Mouse (Mus musculus) midbrain, embryonic 14.5 days (tissue): ENCODE data around the gene Ascl5. TPM values are rescaled to one million over a fixed set of nuclear protein-coding genes. Genes with fewer than 3 reads are reported as not detected.

Source experiments
- ATAC-seq: fragments of 200-750 bp; cut with Nextera tagmentation; 2 replicates; pipeline ENCODE4 v1.8.0; 2017; ENCODE audit warnings: moderate number of reproducible peaks, moderate library complexity; ENCODE audit not compliant: low FRiP score, low TSS enrichment
- DNase-seq: peaks from one replicate; pipeline ENCODE4 v3.0.0-alpha.2; 2015
- H3K27ac ChIP-seq: fragments of 300-500 bp; sonication (generic); replicated peaks from 2 replicates; pipeline ENCODE4 v1.5.1; 2014; ENCODE audit warnings: mild to moderate bottlenecking, low read depth, low read length, moderate library complexity
- H3K27me3 ChIP-seq: fragments of 300-500 bp; sonication (generic); 2 replicates; pipeline ENCODE4 v1.6.1; 2014; ENCODE audit warnings: low read length, control low read depth, mixed read lengths; ENCODE audit not compliant: control insufficient read depth, insufficient read depth
- H3K36me3 ChIP-seq: fragments of 300-500 bp; sonication (generic); 2 replicates; pipeline ENCODE4 v1.6.1; 2014; ENCODE audit warnings: low read length, control low read depth; ENCODE audit not compliant: control insufficient read depth, insufficient read depth
- H3K4me1 ChIP-seq: fragments of 300-500 bp; sonication (generic); 2 replicates; pipeline ENCODE4 v1.6.1; 2014; ENCODE audit warnings: mild to moderate bottlenecking, antibody characterized with exemption, low read length, control low read depth; ENCODE audit not compliant: control insufficient read depth, insufficient read depth
- H3K4me2 ChIP-seq: fragments of 300-500 bp; sonication (generic); 2 replicates; pipeline ENCODE4 v1.6.1; 2014; ENCODE audit warnings: mild to moderate bottlenecking, low read length, moderate library complexity
- H3K4me3 ChIP-seq: fragments of 300-500 bp; sonication (generic); replicated peaks from 2 replicates; pipeline ENCODE4 v1.5.1; 2014; ENCODE audit warnings: low read depth, low read length
- H3K9ac ChIP-seq: fragments of 300-500 bp; sonication (generic); replicated peaks from 2 replicates; pipeline ENCODE4 v1.6.1; 2014; ENCODE audit warnings: mild to moderate bottlenecking, low read length, moderate library complexity
- H3K9me3 ChIP-seq: fragments of 300-500 bp; sonication (generic); 2 replicates; pipeline ENCODE4 v1.6.1; 2016; ENCODE audit warnings: low read length, control low read depth, mixed read lengths; ENCODE audit not compliant: control insufficient read depth
- WGBS: fragments of 180-500 bp; shearing (Covaris S2); extraction: QIAGEN DNeasy Blood & Tissue Kit; methylation state at CpG from one replicate; pipeline ENCODE4 v1.1.7; 2014; 5-methylcytosine and 5-hydroxymethylcytosine counted together
- polyA plus RNA-seq: library from polyadenylated mRNA; unstranded; fragments of >200 nt; fragmentation: Nextera tagmentation; extraction: Ambion mirVana; gene quantifications from 2 replicates; pipeline ENCODE4 v1.2.1, GENCODE M21; 2014

Gene Ascl5
- polyA plus RNA-seq, 1 experiment from 2014 or later, result not detected

- Histone ChIP-seq H3K4me3 (no peak overlapping the region), H3K27me3 (no peaks in the 10 kb centered on the region), H3K9me3 (no peaks in the 10 kb centered on the region), H3K4me1 (no peaks in the 10 kb centered on the region), H3K9ac (no peak overlapping the region), H3K4me2 (no peak overlapping the region), H3K36me3 (no peaks in the 10 kb centered on the region), H3K27ac (no peak overlapping the region)
- 71% methylated on average over 9 of the region's 9 CpGs for WGBS
- no peak for DNase-seq
- ATAC-seq, result no peak
Observed at GRCm38 (mm10) chr1:136089368-136090165, 39.0 kb downstream of the Ascl5 start.

- H3K36me3 ChIP-seq, result no peaks in the 10 kb centered on the region
- no peaks in the 10 kb centered on the region for H3K9me3 ChIP-seq
- H3K4me2 ChIP-seq, result no peak overlapping the region
- no peak for ATAC-seq
- no peaks in the 10 kb centered on the region for H3K4me1 ChIP-seq
- H3K27ac ChIP-seq, result no peak overlapping the region
- H3K4me3 ChIP-seq, result no peak overlapping the region
- no peaks in the 10 kb centered on the region for H3K27me3 ChIP-seq
- 84% methylated on average over 3 of the region's 3 CpGs for WGBS
- no peak for DNase-seq
- no peak overlapping the region for H3K9ac ChIP-seq
Observed at GRCm38 (mm10) chr1:136093726-136094125, 43.1 kb downstream of the Ascl5 start.

DNA sequence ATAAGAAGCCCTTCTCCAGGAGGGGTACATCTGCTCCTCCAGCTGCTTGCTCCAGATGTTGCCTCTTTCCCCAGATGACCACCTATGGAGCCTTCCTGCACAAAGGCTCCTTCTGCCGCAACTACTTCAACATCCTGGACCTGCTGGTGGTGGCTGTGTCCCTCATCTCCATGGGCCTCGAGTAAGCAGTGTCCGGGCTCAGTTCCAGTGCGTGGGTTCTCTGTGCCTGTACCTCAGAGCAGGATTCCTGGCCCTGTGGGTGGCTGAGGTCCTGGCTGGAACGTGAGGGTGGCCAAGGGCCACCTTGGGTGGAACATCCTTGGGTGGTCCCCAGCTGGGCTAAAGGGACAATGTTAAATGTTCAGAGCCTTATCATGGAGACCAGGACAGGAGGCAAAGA, 44.2 kb downstream of the Ascl5 start:
- Histone ChIP-seq H3K4me1 (no peaks in the 10 kb centered on the region), H3K9ac (no peak overlapping the region), H3K4me2 (no peak overlapping the region), H3K4me3 (no peak overlapping the region), H3K9me3 (no peaks in the 10 kb centered on the region), H3K27me3 (no peaks in the 10 kb centered on the region), H3K36me3 (no peaks in the 10 kb centered on the region), H3K27ac (no peak overlapping the region)
- no peak for ATAC-seq
- WGBS, result 89% methylated on average over 5 of the region's 5 CpGs
- DNase-seq, result no peak

Other genes starting within 250 kb of the Ascl5 start
- gene Lad1, start 232.2 kb upstream of the Ascl5 start, polyA plus RNA-seq, result 0.58 and 1.0 TPM in 2 replicates
- 0.34 TPM in 1 of 2 replicates, not detected in the other for gene Tnnt2, start 214.4 kb upstream of the Ascl5 start, polyA plus RNA-seq
- gene Pkp1, start 131.6 kb upstream of the Ascl5 start, polyA plus RNA-seq, result 0.04 TPM in 1 of 2 replicates, not detected in the other
- gene Igfn1, start 44.5 kb upstream of the Ascl5 start, polyA plus RNA-seq, result not detected in 2 replicates
- gene Tmem9, start 42.7 kb upstream of the Ascl5 start, polyA plus RNA-seq, result 90.4 and 140 TPM in 2 replicates
- not detected in 2 replicates for gene Cacna1s, start 1.9 kb downstream of the Ascl5 start, polyA plus RNA-seq
- gene Kif21b, start 80.6 kb downstream of the Ascl5 start, polyA plus RNA-seq, result 56.4 and 65.9 TPM in 2 replicates
- gene Mroh3, start 162.0 kb downstream of the Ascl5 start, polyA plus RNA-seq, result 0.34 and 0.59 TPM in 2 replicates
- 1.6 and 2.6 TPM in 2 replicates for gene Inava, start 183.5 kb downstream of the Ascl5 start, polyA plus RNA-seq
- 1.4 TPM in 1 of 2 replicates, not detected in the other for gene Gpr25, start 210.1 kb downstream of the Ascl5 start, polyA plus RNA-seq